Mouse (Mus musculus) midbrain, postnatal 0 days (tissue): ENCODE measurements at regions not wholly inside any gene's neighbourhood (a gene's known extent, or its start where the extent isn't known, plus 50 kb on each side); places are given as distances from the start of the nearest gene placed in this dataset.

ENCODE experiments used
- ATAC-seq: fragments of 200-750 bp; cut with Nextera tagmentation; 2 replicates; pipeline ENCODE4 v1.8.0; 2017; ENCODE audit warnings: moderate number of reproducible peaks, mild to moderate bottlenecking, moderate TSS enrichment, moderate library complexity; ENCODE audit not compliant: low FRiP score
- DNase-seq: peaks from one replicate; pipeline ENCODE4 v3.0.0-alpha.2; 2015; ENCODE audit warnings: low spot score
- H3K27ac ChIP-seq: fragments of 300-500 bp; sonication (generic); 2 replicates; pipeline ENCODE4 v1.5.1; 2014; ENCODE audit warnings: low read depth, mild to moderate bottlenecking, low read length, mixed read lengths
- H3K27me3 ChIP-seq: fragments of 300-500 bp; sonication (generic); 2 replicates; pipeline ENCODE4 v1.6.1; 2014; ENCODE audit warnings: low read length, control low read depth, mixed read lengths; ENCODE audit not compliant: insufficient read depth
- H3K36me3 ChIP-seq: fragments of 300-500 bp; sonication (generic); 2 replicates; pipeline ENCODE4 v1.6.1; 2014; ENCODE audit warnings: low read length, control low read depth, mixed read lengths; ENCODE audit not compliant: insufficient read depth
- H3K4me1 ChIP-seq: fragments of 300-500 bp; sonication (generic); 2 replicates; pipeline ENCODE4 v1.6.1; 2014; ENCODE audit warnings: mild to moderate bottlenecking, control low read depth, antibody characterized with exemption, low read length, mixed read lengths; ENCODE audit not compliant: insufficient read depth
- H3K4me2 ChIP-seq: fragments of 300-500 bp; sonication (generic); 2 replicates; pipeline ENCODE4 v1.6.1; 2014; ENCODE audit warnings: low read depth, mild to moderate bottlenecking, low read length, mixed read lengths; ENCODE audit not compliant: poor library complexity, severe bottlenecking
- H3K4me3 ChIP-seq: fragments of 300-500 bp; sonication (generic); 2 replicates; pipeline ENCODE4 v1.5.1; 2014; ENCODE audit warnings: low read depth, mild to moderate bottlenecking, low read length, moderate library complexity
- H3K9ac ChIP-seq: fragments of 300-500 bp; sonication (generic); replicated peaks from 2 replicates; pipeline ENCODE4 v1.6.1; 2014; ENCODE audit warnings: mild to moderate bottlenecking, low read length, moderate library complexity, mixed read lengths; ENCODE audit not compliant: poor library complexity, severe bottlenecking
- H3K9me3 ChIP-seq: fragments of 300-500 bp; sonication (generic); 2 replicates; pipeline ENCODE4 v1.6.1; 2016; ENCODE audit warnings: low read length, control low read depth
- CTCF ChIP-seq: IDR thresholded peaks from 2 replicates; pipeline ENCODE4 v1.5.1; 2016; ENCODE audit warnings: antibody characterized with exemption, mild to moderate bottlenecking
- WGBS: fragments of 180-500 bp; shearing (Covaris S2); extraction: QIAGEN DNeasy Blood & Tissue Kit; methylation state at CpG from one replicate; pipeline ENCODE4 v1.1.7; 2014; 5-methylcytosine and 5-hydroxymethylcytosine counted together

- DNase-seq, result no peak
- H3K4me2 ChIP-seq, result no peak overlapping the region
- H3K4me3 ChIP-seq, result no peak overlapping the region
- no peak for TF ChIP-seq CTCF
- H3K4me1 ChIP-seq, result no peaks in the 10 kb centered on the region
- no peaks in the 10 kb centered on the region for H3K27me3 ChIP-seq
- H3K9ac ChIP-seq, result no peak overlapping the region
- no peaks in the 10 kb centered on the region for H3K9me3 ChIP-seq
- 83% methylated on average over 6 of the region's 6 CpGs for WGBS
- H3K36me3 ChIP-seq, result no peaks in the 10 kb centered on the region
- H3K27ac ChIP-seq, result no peak overlapping the region
- ATAC-seq, result no peak
These were observed 358.1 kb downstream of the Sorl1 start for GRCm38 (mm10) chr9:41765816-41766532.

- no peak overlapping the region for H3K27ac ChIP-seq
- H3K9ac ChIP-seq, result no peak overlapping the region
- no peak for TF ChIP-seq CTCF
- H3K9me3 ChIP-seq, result no peaks in the 10 kb centered on the region
- no peak overlapping the region for H3K4me2 ChIP-seq
- no peaks in the 10 kb centered on the region for H3K27me3 ChIP-seq
- 52% methylated on average over 3 of the region's 3 CpGs for WGBS
- H3K36me3 ChIP-seq, result no peaks in the 10 kb centered on the region
- H3K4me3 ChIP-seq, result no peak overlapping the region
- H3K4me1 ChIP-seq, result no peaks in the 10 kb centered on the region
- no peak for ATAC-seq
- no peak for DNase-seq
These were observed 363.0 kb downstream of the Sorl1 start for GRCm38 (mm10) chr9:41761050-41761576.

- no peak for TF ChIP-seq CTCF
- Histone ChIP-seq H3K36me3 (no peaks in the 10 kb centered on the region), H3K27me3 (no peaks in the 10 kb centered on the region), H3K4me3 (no peak overlapping the region), H3K4me1 (no peaks in the 10 kb centered on the region), H3K4me2 (no peak overlapping the region), H3K9ac (no peak overlapping the region), H3K9me3 (no peaks in the 10 kb centered on the region), H3K27ac (no peak overlapping the region)
- DNase-seq (peak; percentile 88), ATAC-seq (no peak)
- 74% methylated on average over 6 of the region's 6 CpGs for WGBS
These were observed 369.6 kb downstream of the Sorl1 start for GRCm38 (mm10) chr9:41754434-41755002.

GRCm38 (mm10) chr9:41745979-41746647 lies 378.0 kb downstream of the Sorl1 start:
- no peak for ATAC-seq
- TF ChIP-seq CTCF, result no peak
- H3K9me3 ChIP-seq, result no peaks in the 10 kb centered on the region
- no peak for DNase-seq
- H3K27ac ChIP-seq, result no peak overlapping the region
- no peaks in the 10 kb centered on the region for H3K36me3 ChIP-seq
- no peaks in the 10 kb centered on the region for H3K4me1 ChIP-seq
- 89% methylated on average over 5 of the region's 5 CpGs for WGBS
- no peak overlapping the region for H3K9ac ChIP-seq
- H3K27me3 ChIP-seq, result no peaks in the 10 kb centered on the region
- no peak overlapping the region for H3K4me2 ChIP-seq
- H3K4me3 ChIP-seq, result no peak overlapping the region

GRCm38 (mm10) chr9:41741500-41741899 lies 382.6 kb downstream of the Sorl1 start:
- 76% methylated on average over 5 of the region's 5 CpGs for WGBS
- Histone ChIP-seq H3K9me3 (no peaks in the 10 kb centered on the region), H3K4me1 (peaks cover 8% of the 10 kb centered on the region; the same call in 1 of the 2 replicates), H3K27me3 (no peaks in the 10 kb centered on the region), H3K36me3 (no peaks in the 10 kb centered on the region), H3K4me2 (no peak overlapping the region), H3K4me3 (no peak overlapping the region), H3K9ac (no peak overlapping the region), H3K27ac (no peak overlapping the region)
- DNase-seq (no peak), ATAC-seq (no peak)
- TF ChIP-seq CTCF, result no peak

- ATAC-seq (no peak), DNase-seq (no peak)
- H3K9me3 ChIP-seq, result no peaks in the 10 kb centered on the region
- no peak overlapping the region for H3K9ac ChIP-seq
- no peak overlapping the region for H3K4me3 ChIP-seq
- no peak overlapping the region for H3K27ac ChIP-seq
- no peak for TF ChIP-seq CTCF
- no peaks in the 10 kb centered on the region for H3K36me3 ChIP-seq
- no peaks in the 10 kb centered on the region for H3K27me3 ChIP-seq
- no peak overlapping the region for H3K4me2 ChIP-seq
- WGBS, result 92% methylated on average over 8 of the region's 8 CpGs
- peaks cover 8% of the 10 kb centered on the region; the same call in 1 of the 2 replicates for H3K4me1 ChIP-seq
These were observed 383.6 kb downstream of the Sorl1 start for GRCm38 (mm10) chr9:41740536-41740935.
